Mouse (Mus musculus) G1E (cell line): ENCODE results near the gene Igf1. TPM values are rescaled to one million over a fixed set of nuclear protein-coding genes. Genes with fewer than 3 reads are reported as not detected.

ENCODE experiments used
- ATAC-seq: 2 replicates; pipeline ENCODE4 v1.8.0; 2016; ENCODE audit warnings: mild to moderate bottlenecking; ENCODE audit not compliant: insufficient number of reproducible peaks, poor library complexity, low FRiP score, severe bottlenecking; ENCODE audit errors: extremely low read depth
- DNase-seq: peaks from one replicate; pipeline ENCODE4 v3.0.0; 2012; ENCODE audit warnings: low spot score
- H3K27me3 ChIP-seq: 2 replicates; pipeline ENCODE4 v1.6.1; 2012; ENCODE audit warnings: mild to moderate bottlenecking, low read length, inconsistent platforms; ENCODE audit not compliant: insufficient read depth
- H3K36me3 ChIP-seq: replicated peaks from 2 replicates; pipeline ENCODE3; 2012; ENCODE audit warnings: mild to moderate bottlenecking, inconsistent platforms
- H3K4me1 ChIP-seq: 2 replicates; pipeline ENCODE4 v1.6.1; 2012; ENCODE audit warnings: low read depth, low read length, inconsistent platforms, mixed read lengths; ENCODE audit not compliant: insufficient read depth
- H3K4me3 ChIP-seq: 2 replicates; pipeline ENCODE4 v1.5.1; 2012; ENCODE audit warnings: low read depth, mild to moderate bottlenecking, inconsistent platforms, low read length, moderate library complexity, mixed read lengths
- H3K9me3 ChIP-seq: replicated peaks from 2 replicates; pipeline ENCODE4 v1.6.1; 2012; ENCODE audit warnings: inconsistent platforms
- CTCF ChIP-seq: IDR thresholded peaks from 2 replicates; pipeline ENCODE4 v1.5.1; 2012; ENCODE audit warnings: low read depth, low read length, inconsistent platforms, mixed read lengths
- GATA1 ChIP-seq: IDR thresholded peaks from 2 replicates; pipeline ENCODE4 v1.6.1; 2012; ENCODE audit warnings: borderline replicate concordance, low read length, inconsistent platforms, mixed read lengths
- GATA2 ChIP-seq: IDR thresholded peaks from 2 replicates; pipeline ENCODE4 v1.6.1; 2012; ENCODE audit warnings: low read depth, low read length, inconsistent platforms, borderline replicate concordance
- POLR2AphosphoS5 ChIP-seq: IDR thresholded peaks from 2 replicates; pipeline ENCODE4 v1.6.1; 2012; ENCODE audit warnings: low read depth, low read length, inconsistent platforms; ENCODE audit not compliant: insufficient replicate concordance
- TAL1 ChIP-seq: conservative IDR thresholded peaks from 2 replicates; pipeline ENCODE4 v1.6.1; 2012; ENCODE audit warnings: low read depth, low read length, inconsistent platforms, mixed read lengths
- polyA plus RNA-seq: library from polyadenylated mRNA; stranded (reverse); fragments of >175 nt; gene quantifications from 2 replicates; pipeline ENCODE4 v1.2.3, GENCODE M21; 2012
- total RNA-seq, 2 experiments: library from RNA; stranded (forward) in 1 of 2; stranded (reverse) in 1 of 2; fragments of 200-1000 nt in 1 of 2; fragments of >200 nt in 1 of 2; fragmentation: Nextera tagmentation in 1 of 2; gene quantifications; 2 replicates each; pipeline ENCODE4 v1.2.3; 2014 to 2017

Igf1 gene
- not detected in 2 replicates for total RNA-seq (2014; fragmentation: Nextera tagmentation)
- total RNA-seq (2017) = 0.17 and 0.27 TPM in 2 replicates
- polyA plus RNA-seq = 0.01 TPM in 1 of 2 replicates, not detected in the other

DNA sequence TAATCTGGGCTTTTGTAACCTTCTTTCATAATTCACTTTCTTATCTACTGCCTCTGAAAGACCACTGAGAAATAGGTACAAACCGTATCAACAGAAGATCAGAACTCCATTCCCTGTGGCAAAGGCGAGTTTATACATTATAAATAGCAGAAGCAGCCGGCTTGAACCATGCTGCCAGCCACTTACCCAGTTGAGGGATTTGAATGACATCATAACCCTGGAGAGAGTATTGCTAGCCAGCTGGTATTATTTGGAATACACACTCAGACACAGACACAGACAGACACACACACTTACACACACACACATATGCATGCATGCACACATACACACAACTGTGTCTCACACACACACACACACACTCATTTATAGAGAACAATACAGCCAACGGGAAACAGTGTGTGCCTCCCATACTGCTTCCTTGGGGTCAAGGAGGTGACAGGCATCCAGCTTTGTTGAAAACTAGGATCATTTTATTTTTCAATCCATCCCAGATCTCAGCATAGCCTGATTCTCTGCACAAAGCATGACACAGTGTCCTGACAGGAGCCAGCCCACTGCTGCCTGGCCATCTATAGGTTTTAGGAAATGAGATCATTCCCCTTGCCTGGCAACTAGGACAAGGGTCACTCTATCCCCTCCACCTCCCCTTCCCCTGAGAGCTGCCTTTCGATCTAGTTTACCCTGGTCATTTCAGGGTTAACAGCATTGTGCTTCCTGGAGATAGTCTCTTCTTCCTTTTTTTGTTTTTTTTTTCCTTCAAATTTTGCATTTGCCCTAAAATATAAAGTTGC is at the start of gene Igf1:
TSS of gene Igf1 (plus strand) at position 253 of the 794 bp plus-strand sequence.
- TF ChIP-seq CTCF = no peak
- TF ChIP-seq TAL1 = no peak
- no peak for TF ChIP-seq POLR2AphosphoS5
- no peak for TF ChIP-seq GATA2
- no peak for TF ChIP-seq GATA1
- DNase-seq (no peak), ATAC-seq (no peak)
- no peaks in the 10 kb centered on the region for H3K4me1 ChIP-seq
- H3K4me3 ChIP-seq = no peak within 1 kb of the TSS
- H3K36me3 ChIP-seq = no peaks in the 10 kb centered on the region
- H3K27me3 ChIP-seq = no peaks in the 10 kb centered on the region
- peaks cover 6% of the 10 kb centered on the region; the same call in 1 of the 2 replicates for H3K9me3 ChIP-seq

DNA sequence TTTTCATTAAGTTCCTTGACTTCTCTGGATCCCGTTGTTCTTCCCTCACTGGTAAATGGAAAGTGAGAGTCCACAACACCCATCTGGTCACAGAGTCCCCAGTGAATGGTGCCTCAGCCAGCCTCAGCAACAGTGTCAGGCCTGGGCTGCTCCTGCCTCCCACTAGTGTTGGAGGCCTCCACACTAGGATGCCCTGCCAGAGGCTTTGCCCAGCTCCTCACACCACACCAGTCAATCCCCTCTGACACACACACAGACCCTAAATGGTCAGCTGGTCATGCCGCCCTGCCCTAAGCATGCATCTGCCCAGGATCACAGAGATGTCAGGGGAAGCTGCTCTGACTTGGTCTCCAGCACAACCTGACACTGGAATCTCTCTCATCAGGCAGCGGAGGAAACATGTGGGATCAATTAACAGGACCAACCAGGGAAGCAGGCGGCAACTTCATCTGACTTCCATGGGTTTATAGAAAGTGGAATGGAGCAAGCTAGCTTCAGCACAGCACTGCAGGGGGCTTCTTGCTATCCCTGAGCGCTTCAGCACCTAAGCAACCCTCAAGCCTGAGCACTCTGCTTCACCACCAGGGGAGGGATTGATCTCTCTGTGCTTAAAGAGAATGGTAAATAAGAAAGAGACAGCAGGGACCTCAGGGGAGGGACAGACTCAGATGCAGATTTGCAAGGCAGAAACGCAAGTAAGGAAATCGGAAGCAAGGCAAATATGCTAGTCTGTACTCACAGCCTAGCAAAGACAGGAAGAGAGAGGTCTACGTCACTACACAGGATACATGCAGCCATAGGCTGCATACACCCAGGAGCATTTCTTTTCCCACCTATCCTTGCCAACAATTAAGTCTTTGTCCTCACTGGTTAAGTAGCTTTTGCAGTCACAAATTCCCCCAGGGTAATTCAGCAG is 45.6 kb upstream of the Igf1 start:
- Histone ChIP-seq H3K4me1 (no peaks in the 10 kb centered on the region), H3K4me3 (no peak overlapping the region), H3K27me3 (no peaks in the 10 kb centered on the region), H3K9me3 (peaks cover 17% of the 10 kb centered on the region), H3K36me3 (no peaks in the 10 kb centered on the region)
- DNase-seq (no peak), ATAC-seq (no peak)
- TF ChIP-seq POLR2AphosphoS5 = no peak
- TF ChIP-seq GATA1 = no peak
- TF ChIP-seq TAL1 = no peak
- TF ChIP-seq GATA2 = no peak
- no peak for TF ChIP-seq CTCF

DNA sequence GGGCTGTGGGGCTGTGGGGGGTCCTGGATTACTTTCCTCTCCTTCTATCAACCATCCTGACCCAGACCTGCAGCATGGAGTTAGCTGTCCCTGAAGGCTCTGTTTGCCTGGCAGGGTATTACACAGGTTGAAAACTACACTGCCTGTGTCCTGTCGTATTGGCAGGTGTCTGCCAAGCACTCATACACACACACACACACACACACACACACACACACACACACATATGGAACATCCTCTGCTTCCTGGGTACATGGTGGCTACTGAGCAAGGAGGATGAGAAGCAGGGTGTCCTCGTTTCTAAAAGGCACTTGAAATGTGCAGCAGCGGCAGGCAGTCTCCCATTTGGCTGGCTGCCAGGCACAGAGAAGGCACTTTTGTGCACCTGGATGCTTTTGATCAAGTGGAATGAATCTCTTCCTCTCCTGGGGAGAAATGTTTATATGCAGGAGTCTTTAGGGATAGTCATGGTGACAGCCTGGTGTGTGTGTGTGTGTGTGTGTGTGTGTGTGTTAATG is 44.9 kb upstream of the Igf1 start:
- H3K36me3 ChIP-seq = no peaks in the 10 kb centered on the region
- H3K9me3 ChIP-seq = peaks cover 21% of the 10 kb centered on the region
- no peaks in the 10 kb centered on the region for H3K4me1 ChIP-seq
- no peak overlapping the region for H3K4me3 ChIP-seq
- ATAC-seq (no peak), DNase-seq (no peak)
- no peaks in the 10 kb centered on the region for H3K27me3 ChIP-seq
- no peak for TF ChIP-seq GATA2
- no peak for TF ChIP-seq POLR2AphosphoS5
- no peak for TF ChIP-seq TAL1

DNA sequence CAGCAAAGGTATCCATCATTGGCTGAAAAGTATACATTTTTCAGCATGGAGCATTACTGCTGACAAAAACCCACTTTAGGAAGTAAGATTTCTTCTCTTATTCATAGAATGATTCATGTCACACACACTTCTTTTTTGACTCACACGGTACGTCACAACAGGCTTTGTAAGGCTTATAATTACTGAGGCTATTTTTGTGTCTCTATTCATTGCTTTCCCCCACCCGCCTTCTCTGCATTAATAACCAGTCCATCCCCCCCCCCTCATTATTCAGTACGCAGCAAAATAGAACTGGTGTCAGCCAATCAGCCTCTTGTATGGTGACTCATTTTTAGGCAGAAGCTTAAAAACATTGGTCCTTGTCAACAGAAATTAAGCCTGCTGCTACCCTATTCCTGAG is 41.2 kb upstream of the Igf1 start:
- Histone ChIP-seq H3K27me3 (no peaks in the 10 kb centered on the region), H3K36me3 (no peaks in the 10 kb centered on the region), H3K9me3 (peaks cover 26% of the 10 kb centered on the region), H3K4me1 (no peaks in the 10 kb centered on the region), H3K4me3 (no peak overlapping the region)
- TF ChIP-seq CTCF (no peak), GATA1 (no peak), TAL1 (no peak), GATA2 (no peak), POLR2AphosphoS5 (no peak)
- ATAC-seq = no peak
- no peak for DNase-seq

DNA sequence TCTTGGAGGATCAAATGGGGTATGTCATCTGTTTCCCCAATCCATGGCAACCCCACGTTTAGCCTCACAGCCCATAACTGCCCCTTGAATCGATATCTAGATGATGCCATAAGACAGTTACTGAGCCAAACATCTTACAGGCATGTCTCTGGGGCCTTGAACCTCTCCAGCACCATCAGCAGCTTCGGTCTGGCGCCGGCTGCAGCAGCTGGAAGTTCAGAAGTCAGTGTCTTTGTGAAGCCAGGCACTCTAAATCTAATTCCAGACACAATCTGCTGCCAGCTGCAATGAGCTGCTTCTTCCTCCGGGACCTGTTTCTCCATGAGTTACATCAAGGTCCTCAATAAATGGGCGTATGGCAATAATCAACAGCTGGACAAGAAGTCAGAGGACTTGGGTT is 40.3 kb upstream of the Igf1 start:
- no peak overlapping the region for H3K4me3 ChIP-seq
- no peaks in the 10 kb centered on the region for H3K4me1 ChIP-seq
- TF ChIP-seq CTCF = no peak
- TF ChIP-seq TAL1 = no peak
- no peak for TF ChIP-seq POLR2AphosphoS5
- TF ChIP-seq GATA1 = no peak
- TF ChIP-seq GATA2 = no peak
- no peaks in the 10 kb centered on the region for H3K36me3 ChIP-seq
- DNase-seq (no peak), ATAC-seq (no peak)
- H3K27me3 ChIP-seq = no peaks in the 10 kb centered on the region
- H3K9me3 ChIP-seq = peaks cover 19% of the 10 kb centered on the region

DNA sequence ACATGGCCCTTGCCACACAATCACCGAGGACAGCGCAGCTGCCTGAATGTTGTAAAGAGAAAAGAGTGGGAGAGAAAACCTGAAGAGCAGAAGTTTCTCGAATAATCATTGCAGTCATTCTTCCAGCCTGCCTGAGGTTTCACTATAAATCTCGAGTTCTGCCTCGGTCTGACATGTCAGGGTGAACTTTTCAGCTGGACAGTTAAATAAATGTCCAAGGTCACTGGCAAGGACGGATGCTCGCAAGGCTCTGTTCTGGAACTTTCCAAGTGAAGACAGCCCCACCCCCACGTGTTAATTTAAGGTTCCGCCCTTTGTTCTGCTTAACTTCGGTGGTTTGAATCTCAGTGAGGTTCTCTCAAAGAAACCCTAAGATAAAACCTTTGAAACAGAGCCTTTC is 36.2 kb upstream of the Igf1 start:
- ATAC-seq (no peak), DNase-seq (no peak)
- Histone ChIP-seq H3K4me1 (no peaks in the 10 kb centered on the region), H3K4me3 (no peak overlapping the region), H3K36me3 (no peaks in the 10 kb centered on the region), H3K27me3 (no peaks in the 10 kb centered on the region), H3K9me3 (peaks cover 14% of the 10 kb centered on the region; the same call in 1 of the 2 replicates)
- no peak for TF ChIP-seq GATA1
- TF ChIP-seq POLR2AphosphoS5 = no peak
- TF ChIP-seq TAL1 = no peak
- no peak for TF ChIP-seq CTCF
- no peak for TF ChIP-seq GATA2
